ENCODE assay signal across 21 mouse cellular contexts in genomic region chr1:66456580-66456979, GRCm38 (mm10). TPM values are rescaled to one million over a fixed set of nuclear protein-coding genes. Genes with fewer than 3 reads are reported as not detected.
DNase-seq lines count a peak whose midpoint lies in the region; ATAC-seq and TF ChIP-seq lines count a peak whose summit lies in the region.
"Had no signal": no experiment of that assay in that cellular context is flagged by ENCODE, and none has a peak within 500 bp of the region (broad histone marks: within the 10 kb centered on the region; RNA-seq: fewer than 3 reads in every experiment).

No protein-coding gene starts in this region.

- intact Hi-C loops in gastrocnemius, postnatal 36 days (cut with DNase I): no loop called here

- no peak overlapping the region for H3K4me3 ChIP-seq in forebrain, embryonic 11.5 days (ENCODE audit: low read depth, low read length)
- H3K4me3 ChIP-seq in forebrain, embryonic 16.5 days (replicated peaks; ENCODE audit: low read length): no peak overlapping the region
- no peak overlapping the region for H3K4me3 ChIP-seq in embryonic facial prominence, embryonic 10.5 days
- H3K4me3 ChIP-seq: embryonic facial prominence, embryonic 12.5 days; forebrain, embryonic 12.5 days had no signal

- H3K27me3 ChIP-seq in forebrain, embryonic 11.5 days (ENCODE audit: control insufficient read depth, insufficient read depth, low read length): no peaks in the 10 kb centered on the region
- no peaks in the 10 kb centered on the region for H3K27me3 ChIP-seq in forebrain, embryonic 16.5 days (replicated peaks; ENCODE audit: control insufficient read depth, insufficient read depth, low read length)
- no peaks in the 10 kb centered on the region for H3K27me3 ChIP-seq in embryonic facial prominence, embryonic 10.5 days (replicated peaks; ENCODE audit: low read depth, poor library complexity, severe bottlenecking)
- H3K27me3 ChIP-seq: embryonic facial prominence, embryonic 12.5 days; forebrain, embryonic 12.5 days had no signal

- no peak for TF ChIP-seq POLR2A in brain, embryonic 14.5 days (IDR thresholded peaks at IDR 0.05; ENCODE audit: borderline replicate concordance, extremely low read depth, insufficient read depth, insufficient read length, poor library complexity, severe bottlenecking)

- H3K27ac ChIP-seq in forebrain, embryonic 11.5 days (ENCODE audit: low read depth, low read length): no peak overlapping the region
- H3K27ac ChIP-seq in forebrain, embryonic 16.5 days (ENCODE audit: low read length): no peak overlapping the region
- H3K27ac ChIP-seq in embryonic facial prominence, embryonic 10.5 days (replicated peaks): no peak overlapping the region
- H3K27ac ChIP-seq: embryonic facial prominence, embryonic 12.5 days; forebrain, embryonic 12.5 days had no signal

- no peak for DNase-seq in forebrain, embryonic 11.5 days (ENCODE audit: low spot score)
- DNase-seq in brain, embryonic 14.5 days (ENCODE audit: low read depth): peak; percentile 14
- DNase-seq in embryonic facial prominence, embryonic 10.5 days (ENCODE audit: low spot score): peak; percentile 11
- no peak for DNase-seq in gastrocnemius, postnatal 36 days
- DNase-seq in testis, postnatal 10 days (ENCODE audit: low spot score): no peak
- DNase-seq: adrenal gland, adult 2 months; adrenal gland, postnatal 10 days; adrenal gland, postnatal 25 days; cerebellum, adult 11-12 months; cerebellum, adult 2 months; cerebellum, adult 9-10 months; cerebellum, postnatal 10 days; cerebellum, postnatal 25 days; embryo, embryonic 11 days; forebrain, postnatal 0 days had no signal

- peak; percentile 63; the same call in 1 of the 2 replicates for ATAC-seq in forebrain, embryonic 11.5 days (replicated peaks; ENCODE audit: low FRiP score)
- no peak for ATAC-seq in forebrain, embryonic 16.5 days
- ATAC-seq: forebrain, embryonic 14.5 days; forebrain, postnatal 0 days had no signal

- no peak for TF ChIP-seq CTCF in brain, embryonic 14.5 days (IDR thresholded peaks at IDR 0.05; ENCODE audit: borderline replicate concordance, extremely low read depth, insufficient read depth, insufficient read length)

- no peaks in the 10 kb centered on the region for H3K9me3 ChIP-seq in forebrain, embryonic 11.5 days (ENCODE audit: control insufficient read depth, low read length)
- H3K9me3 ChIP-seq in forebrain, embryonic 16.5 days (ENCODE audit: control insufficient read depth, low read length): peaks cover 3% of the 10 kb centered on the region; the same call in 1 of the 2 replicates
- H3K9me3 ChIP-seq in embryonic facial prominence, embryonic 10.5 days: no peaks in the 10 kb centered on the region
- H3K9me3 ChIP-seq: embryonic facial prominence, embryonic 12.5 days had no signal

- H3K4me2 ChIP-seq in forebrain, embryonic 11.5 days (ENCODE audit: low read depth, low read length, severe bottlenecking): no peak overlapping the region
- no peak overlapping the region for H3K4me2 ChIP-seq in forebrain, embryonic 16.5 days (ENCODE audit: low read length)
- H3K4me2 ChIP-seq: embryonic facial prominence, embryonic 12.5 days; forebrain, embryonic 12.5 days had no signal

- no peaks in the 10 kb centered on the region for H3K4me1 ChIP-seq in forebrain, embryonic 11.5 days (replicated peaks; ENCODE audit: control insufficient read depth, insufficient read depth, low read length)
- no peaks in the 10 kb centered on the region for H3K4me1 ChIP-seq in forebrain, embryonic 16.5 days (replicated peaks; ENCODE audit: control insufficient read depth, insufficient read depth, low read length)
- H3K4me1 ChIP-seq in embryonic facial prominence, embryonic 10.5 days: no peaks in the 10 kb centered on the region
- H3K4me1 ChIP-seq: embryonic facial prominence, embryonic 12.5 days; forebrain, embryonic 12.5 days had no signal

- no peaks in the 10 kb centered on the region for H3K36me3 ChIP-seq in forebrain, embryonic 11.5 days (ENCODE audit: control insufficient read depth, insufficient read depth, low read length)
- no peaks in the 10 kb centered on the region for H3K36me3 ChIP-seq in forebrain, embryonic 16.5 days (ENCODE audit: control insufficient read depth, insufficient read depth)
- H3K36me3 ChIP-seq in embryonic facial prominence, embryonic 10.5 days (replicated peaks): no peaks in the 10 kb centered on the region
- H3K36me3 ChIP-seq: embryonic facial prominence, embryonic 12.5 days; forebrain, embryonic 12.5 days had no signal

- H3K9ac ChIP-seq in forebrain, embryonic 11.5 days (ENCODE audit: low read length): no peak overlapping the region
- no peak overlapping the region for H3K9ac ChIP-seq in forebrain, embryonic 16.5 days (replicated peaks; ENCODE audit: low read depth, low read length)
- H3K9ac ChIP-seq: embryonic facial prominence, embryonic 12.5 days; forebrain, embryonic 12.5 days; forebrain, postnatal 0 days had no signal

- WGBS in forebrain, embryonic 11.5 days: 20% methylated on average over 2 of the region's 2 CpGs
- 30% methylated on average over 2 of the region's 2 CpGs for WGBS in forebrain, embryonic 16.5 days
- 17% methylated on average over 2 of the region's 2 CpGs for WGBS in embryonic facial prominence, embryonic 10.5 days

RNA-seq across cellular contexts. Expression of gene Unc80, which starts 11.6 kb away (rescaled TPM):
- 0.69 and 0.83 TPM in 2 replicates for polyA plus RNA-seq in forebrain, embryonic 11.5 days (2014; fragmentation: Nextera tagmentation; extraction: Ambion mirVana)
- 2.3 and 4.6 TPM in 2 replicates for polyA plus RNA-seq in forebrain, embryonic 16.5 days (2015; fragmentation: Nextera tagmentation; extraction: Ambion mirVana)
- polyA plus RNA-seq in brain, embryonic 14.5 days (2012; rRNA removed): 5.9 and 8.0 TPM in 2 replicates
- polyA plus RNA-seq in embryonic facial prominence, embryonic 10.5 days (2016; fragmentation: Nextera tagmentation; extraction: Ambion mirVana): 0.10 and 0.28 TPM in 2 replicates
- total RNA-seq in gastrocnemius, postnatal 36 days (2021): under 1 TPM; 0.05 to 0.18 TPM
- total RNA-seq: MEL had no signal
- polyA plus RNA-seq: C2C12 had no signal

Comparison
In these comparisons a context has a peak if more than half of its experiments do, and no peak if none do; other contexts are left out.
1. DNase-seq: peak in brain, embryonic 14.5 days (single experiment) and embryonic facial prominence, embryonic 10.5 days (single experiment); none in forebrain, embryonic 11.5 days (single experiment), gastrocnemius, postnatal 36 days (0 of 2) and testis, postnatal 10 days (single experiment).